Mouse (Mus musculus) ES-E14 (cell line): ENCODE data around the gene Il22ra1. TPM values are rescaled to one million over a fixed set of nuclear protein-coding genes. Genes with fewer than 3 reads are reported as not detected.
A peak's percentile ranks its signal among the peaks of the same experiment; 100 is the strongest.

Source experiments
- DNase-seq: peaks from one replicate; pipeline ENCODE4 v3.0.0-alpha.2; 2013; ENCODE audit warnings: low read depth, low spot score
- H3K27ac ChIP-seq: 2 replicates; pipeline ENCODE4 v1.5.1; 2012; ENCODE audit warnings: low read depth, mild to moderate bottlenecking, low read length, moderate library complexity, mixed read lengths; ENCODE audit not compliant: poor library complexity, insufficient read depth, severe bottlenecking
- H3K36me3 ChIP-seq: 2 replicates; pipeline ENCODE4 v1.6.1; 2012; ENCODE audit warnings: mild to moderate bottlenecking, low read length, moderate library complexity, mixed read lengths; ENCODE audit not compliant: control insufficient read depth, poor library complexity, insufficient read depth, severe bottlenecking
- H3K4me1 ChIP-seq, 2 experiments: fragments of 150-350 bp in 1 of 2; sonication (generic) in 1 of 2; 2 replicates each; pipeline ENCODE4 v1.6.1; 2012; ENCODE audit warnings: low read length in 2 of 2, mild to moderate bottlenecking in 1 of 2, mixed read lengths in 1 of 2; ENCODE audit not compliant: control insufficient read depth in 2 of 2, insufficient read depth in 2 of 2, poor library complexity in 1 of 2
- H3K4me3 ChIP-seq, 2 experiments: fragments of 150-350 bp in 1 of 2; sonication (generic) in 1 of 2; 2 replicates each; pipeline ENCODE4 v1.5.1; 2012; ENCODE audit warnings: low read length in 2 of 2, low read depth in 1 of 2, mild to moderate bottlenecking in 1 of 2, mixed read lengths in 1 of 2; ENCODE audit not compliant: insufficient read depth in 1 of 2, poor library complexity in 1 of 2, severe bottlenecking in 1 of 2
- H3K9ac ChIP-seq: 2 replicates; pipeline ENCODE4 v1.6.1; 2012; ENCODE audit warnings: low read depth, mild to moderate bottlenecking, low read length, mixed read lengths; ENCODE audit not compliant: poor library complexity, insufficient read depth, severe bottlenecking
- H3K9me3 ChIP-seq: fragments of 150-350 bp; sonication (generic); 2 replicates; pipeline ENCODE4 v1.6.1; 2012; ENCODE audit warnings: low read depth, mild to moderate bottlenecking, low read length; ENCODE audit not compliant: control insufficient read depth, insufficient read depth
- CHD2 ChIP-seq: IDR thresholded peaks from 2 replicates; pipeline ENCODE4 v1.6.1; 2014; ENCODE audit warnings: mild to moderate bottlenecking, low read depth, low read length, inconsistent platforms
- HCFC1 ChIP-seq: IDR thresholded peaks from 2 replicates; pipeline ENCODE4 v1.6.1; 2012; ENCODE audit warnings: low read length, inconsistent platforms, borderline replicate concordance; ENCODE audit not compliant: insufficient read depth
- MAFK ChIP-seq: IDR thresholded peaks from 2 replicates; pipeline ENCODE4 v1.6.1; 2014; ENCODE audit warnings: mild to moderate bottlenecking, low read depth, low read length, inconsistent platforms; ENCODE audit not compliant: insufficient read depth
- ZC3H11A ChIP-seq: IDR thresholded peaks from 2 replicates; pipeline ENCODE4 v1.6.1; 2012; ENCODE audit warnings: low read depth, mild to moderate bottlenecking, inconsistent platforms, low read length, borderline replicate concordance
- ZNF384 ChIP-seq: IDR thresholded peaks from 2 replicates; pipeline ENCODE4 v1.6.1; 2012; ENCODE audit warnings: low read depth, low read length, inconsistent platforms
- in situ Hi-C, 2 experiments: fragments of 600-800 bp; cut with MboI; formaldehyde crosslinking; loops; one replicate each; pipeline ENCODE4 v1.15.1; 2025; ENCODE audit warnings: low sequenced_read_pairs in 2 of 2, inconsistent platforms in 1 of 2; ENCODE audit not compliant: unreplicated experiment in 2 of 2
- total RNA-seq: library from RNA; depleted of rRNA; stranded (reverse); fragments of 300-350 nt; gene quantifications from 2 replicates; pipeline ENCODE4 v1.2.3, GENCODE M21; 2012; rRNA removed

Il22ra1 gene
- total RNA-seq, 1 experiment: 0.36 TPM

GRCm38 (mm10) chr4:135787271-135787670 is 59.3 kb downstream of the Il22ra1 start:
- Histone ChIP-seq H3K9ac (no peak overlapping the region), H3K27ac (no peak overlapping the region), H3K4me3 (no peak overlapping the region), H3K9me3 (no peaks in the 10 kb centered on the region), H3K4me1 (peaks cover 3 to 4% of the 10 kb centered on the region in 2 experiments; a peak in 2 of 4 replicates), H3K36me3 (no peaks in the 10 kb centered on the region)
- TF ChIP-seq CHD2 (no peak), ZC3H11A (no peak), ZNF384 (no peak), MAFK (no peak), HCFC1 (no peak)
- in situ Hi-C loops: no loop called here
- no peak for DNase-seq

GRCm38 (mm10) chr4:135789135-135789534 is 61.2 kb downstream of the Il22ra1 start:
- in situ Hi-C loops: no loop called here
- Histone ChIP-seq H3K36me3 (no peaks in the 10 kb centered on the region), H3K4me3 (no peak overlapping the region), H3K9ac (no peak overlapping the region), H3K9me3 (no peaks in the 10 kb centered on the region), H3K4me1 (peaks cover 3 to 4% of the 10 kb centered on the region in 2 experiments; a peak in 2 of 4 replicates), H3K27ac (no peak overlapping the region; the same call in 1 of the 2 replicates)
- no peak for TF ChIP-seq ZNF384
- TF ChIP-seq MAFK: no peak
- DNase-seq: no peak

- in situ Hi-C loops: no loop called here
- no peak for DNase-seq
- Histone ChIP-seq H3K4me1 (peaks cover 4 to 14% of the 10 kb centered on the region in 2 experiments; a peak in 3 of 4 replicates), H3K4me3 (no peak overlapping the region), H3K9ac (no peak overlapping the region), H3K36me3 (no peaks in the 10 kb centered on the region), H3K9me3 (no peaks in the 10 kb centered on the region), H3K27ac (no peak overlapping the region)
- TF ChIP-seq HCFC1: no peak
- no peak for TF ChIP-seq ZC3H11A
- TF ChIP-seq MAFK: no peak
- TF ChIP-seq CHD2: no peak
- TF ChIP-seq ZNF384: no peak
Observed at GRCm38 (mm10) chr4:135792821-135793220, 64.8 kb downstream of the Il22ra1 start.

DNA sequence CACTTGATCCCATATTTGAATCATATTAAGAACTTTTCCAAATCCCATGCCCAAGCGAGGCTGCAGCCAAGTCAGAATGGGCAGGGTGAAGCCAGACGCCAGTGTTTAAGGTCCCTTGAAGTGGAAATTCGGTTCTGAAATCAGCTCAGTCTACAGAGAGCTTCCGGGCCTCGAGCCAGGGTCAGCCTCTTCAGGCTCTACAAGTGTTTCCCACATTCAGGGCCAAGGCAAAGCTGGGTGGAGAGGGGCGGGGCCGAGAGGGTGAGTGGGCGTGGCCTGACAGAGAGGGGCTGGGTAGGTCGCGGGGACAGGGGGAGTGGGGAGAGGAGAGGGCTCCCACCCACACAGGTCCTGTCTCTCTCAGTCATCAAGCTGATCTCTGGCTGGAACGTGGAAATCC is 70.0 kb downstream of the Il22ra1 start:
- DNase-seq: peak; percentile 43
- Histone ChIP-seq H3K9ac (no peak overlapping the region), H3K36me3 (no peaks in the 10 kb centered on the region), H3K27ac (no peak overlapping the region), H3K9me3 (no peaks in the 10 kb centered on the region), H3K4me3 (peak overlapping the region; percentile 33 to 42; a peak in 2 of 4 replicates), H3K4me1 (peaks cover 0 to 21% of the 10 kb centered on the region in 2 experiments; a peak in 2 of 4 replicates)
- in situ Hi-C loops: no loop called here
- TF ChIP-seq ZC3H11A: no peak
- no peak for TF ChIP-seq CHD2
- TF ChIP-seq ZNF384: no peak
- no peak for TF ChIP-seq MAFK
- no peak for TF ChIP-seq HCFC1

GRCm38 (mm10) chr4:135801543-135801942 is 73.6 kb downstream of the Il22ra1 start:
- Histone ChIP-seq H3K9ac (no peak overlapping the region), H3K36me3 (no peaks in the 10 kb centered on the region), H3K4me1 (peaks cover 0 to 24% of the 10 kb centered on the region in 2 experiments; a peak in 2 of 4 replicates), H3K4me3 (no peak overlapping the region), H3K9me3 (no peaks in the 10 kb centered on the region), H3K27ac (no peak overlapping the region)
- peak; percentile 90 for DNase-seq
- in situ Hi-C loops: no loop called here
- TF ChIP-seq HCFC1 (no peak), ZNF384 (no peak)

Other genes with a start within 250 kb of the Il22ra1 start
- 0.09 and 0.26 TPM in 2 replicates for gene Stpg1, start 233.4 kb upstream of the Il22ra1 start, total RNA-seq
- 15.3 and 35.0 TPM in 2 replicates for gene Nipal3, start 233.1 kb upstream of the Il22ra1 start, total RNA-seq
- gene Grhl3, start 154.5 kb upstream of the Il22ra1 start, total RNA-seq: 6.2 and 6.7 TPM in 2 replicates
- gene Ifnlr1, start 41.9 kb upstream of the Il22ra1 start, total RNA-seq: 3.3 and 6.2 TPM in 2 replicates
- 0.85 and 0.95 TPM in 2 replicates for gene Myom3, start 31.5 kb downstream of the Il22ra1 start, total RNA-seq
- 167 and 178 TPM in 2 replicates for gene Srsf10, start 127.6 kb downstream of the Il22ra1 start, total RNA-seq
- gene Pnrc2, start 145.7 kb downstream of the Il22ra1 start, total RNA-seq: 27.6 and 35.4 TPM in 2 replicates
- gene Cnr2, start 167.2 kb downstream of the Il22ra1 start, total RNA-seq: 0.04 and 0.05 TPM in 2 replicates
- gene Fuca1, start 192.6 kb downstream of the Il22ra1 start, total RNA-seq: 69.8 and 124 TPM in 2 replicates
- 15.6 and 17.4 TPM in 2 replicates for gene Hmgcl, start 218.3 kb downstream of the Il22ra1 start, total RNA-seq
- gene Gale, start 235.6 kb downstream of the Il22ra1 start, total RNA-seq: 31.1 and 33.0 TPM in 2 replicates
- gene Lypla2, start 244.5 kb downstream of the Il22ra1 start, total RNA-seq: 23.8 and 33.0 TPM in 2 replicates